Mouse (Mus musculus): ENCODE measurements around the gene Hfe2. TPM values are rescaled to one million over a fixed set of nuclear protein-coding genes. Genes with fewer than 3 reads are reported as not detected.
"Not testable (repeated sequence)": the region's sequence is repeated elsewhere in the genome, so short reads cannot be mapped to it uniquely, and the experiment has no call there.

The Hfe2 gene
- polyA plus RNA-seq, 1 experiment from 2014 or later = 1.8 TPM

DNA sequence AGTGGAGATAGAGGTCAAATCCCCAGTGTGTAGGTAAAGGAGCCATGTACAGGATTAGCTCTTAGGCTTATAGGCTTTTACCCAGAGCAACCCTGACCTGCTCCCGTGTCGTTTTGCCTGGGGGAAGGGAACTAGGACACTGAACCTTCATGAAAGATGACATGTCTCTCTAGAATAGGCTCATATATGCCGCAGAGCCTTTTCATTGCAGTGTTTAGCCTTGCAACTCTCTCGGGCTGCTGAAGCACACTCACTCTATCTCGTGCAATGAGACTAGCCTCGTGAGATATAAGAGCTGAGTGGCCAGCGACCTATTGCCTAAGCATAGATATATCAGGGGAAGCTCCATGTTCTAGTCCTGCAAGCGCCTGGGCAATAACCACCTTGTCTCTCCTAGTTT is 35.3 kb upstream of the Hfe2 start:
- ATAC-seq (ENCODE audit: insufficient number of reproducible peaks, low FRiP score, low TSS enrichment, low read depth); H3K9ac ChIP-seq (ENCODE audit: low read length); DNase-seq (ENCODE audit: low spot score); H3K9me3 ChIP-seq (ENCODE audit: control insufficient read depth, low read length); H3K4me1 ChIP-seq (ENCODE audit: control insufficient read depth, insufficient read depth, low read length); H3K4me2 ChIP-seq (ENCODE audit: low read depth, severe bottlenecking); H3K27ac ChIP-seq (replicated peaks; ENCODE audit: low read depth, low read length); H3K27me3 ChIP-seq (ENCODE audit: control insufficient read depth, insufficient read depth, low read length); H3K4me3 ChIP-seq (ENCODE audit: low read depth, low read length); H3K36me3 ChIP-seq (ENCODE audit: control insufficient read depth, insufficient read depth, low read length): not testable (repeated sequence)
- 74% methylated on average over 5 of the region's 8 CpGs for WGBS

GRCm38 (mm10) chr3:96494456-96494855 is 30.5 kb upstream of the Hfe2 start:
- not testable (repeated sequence) for H3K36me3 ChIP-seq (ENCODE audit: control insufficient read depth, insufficient read depth, low read length); H3K4me1 ChIP-seq (ENCODE audit: control insufficient read depth, insufficient read depth, low read length); H3K9ac ChIP-seq (ENCODE audit: low read length); ATAC-seq (ENCODE audit: insufficient number of reproducible peaks, low FRiP score, low TSS enrichment, low read depth); H3K4me3 ChIP-seq (ENCODE audit: low read depth, low read length); H3K4me2 ChIP-seq (ENCODE audit: low read depth, severe bottlenecking); H3K9me3 ChIP-seq (ENCODE audit: control insufficient read depth, low read length); H3K27me3 ChIP-seq (ENCODE audit: control insufficient read depth, insufficient read depth, low read length); DNase-seq (ENCODE audit: low spot score); H3K27ac ChIP-seq (replicated peaks; ENCODE audit: low read depth, low read length)
- 98% methylated on average over 5 of the region's 11 CpGs for WGBS

GRCm38 (mm10) chr3:96494912-96495311 is 30.1 kb upstream of the Hfe2 start:
- DNase-seq (ENCODE audit: low spot score) (no peak), ATAC-seq (ENCODE audit: insufficient number of reproducible peaks, low FRiP score, low TSS enrichment, low read depth) (no peak)
- no peak overlapping the region for H3K4me3 ChIP-seq (ENCODE audit: low read depth, low read length)
- 97% methylated on average over 3 of the region's 3 CpGs for WGBS
- H3K36me3 ChIP-seq (ENCODE audit: control insufficient read depth, insufficient read depth, low read length) = no peaks in the 10 kb centered on the region
- no peaks in the 10 kb centered on the region for H3K27me3 ChIP-seq (ENCODE audit: control insufficient read depth, insufficient read depth, low read length)
- H3K9me3 ChIP-seq (ENCODE audit: control insufficient read depth, low read length) = no peaks in the 10 kb centered on the region
- no peak overlapping the region for H3K9ac ChIP-seq (ENCODE audit: low read length)
- no peak overlapping the region for H3K4me2 ChIP-seq (ENCODE audit: low read depth, severe bottlenecking)
- H3K4me1 ChIP-seq (ENCODE audit: control insufficient read depth, insufficient read depth, low read length) = no peaks in the 10 kb centered on the region
- no peak overlapping the region for H3K27ac ChIP-seq (replicated peaks; ENCODE audit: low read depth, low read length)

GRCm38 (mm10) chr3:96495490-96496210 is 29.3 kb upstream of the Hfe2 start:
- Histone ChIP-seq H3K9ac (ENCODE audit: low read length) (no peak overlapping the region), H3K9me3 (ENCODE audit: control insufficient read depth, low read length) (no peaks in the 10 kb centered on the region), H3K4me3 (ENCODE audit: low read depth, low read length) (no peak overlapping the region), H3K4me1 (ENCODE audit: control insufficient read depth, insufficient read depth, low read length) (no peaks in the 10 kb centered on the region), H3K36me3 (ENCODE audit: control insufficient read depth, insufficient read depth, low read length) (no peaks in the 10 kb centered on the region), H3K27me3 (ENCODE audit: control insufficient read depth, insufficient read depth, low read length) (no peaks in the 10 kb centered on the region), H3K4me2 (ENCODE audit: low read depth, severe bottlenecking) (no peak overlapping the region), H3K27ac (replicated peaks; ENCODE audit: low read depth, low read length) (no peak overlapping the region)
- ATAC-seq (ENCODE audit: insufficient number of reproducible peaks, low FRiP score, low TSS enrichment, low read depth) (no peak), DNase-seq (ENCODE audit: low spot score) (no peak)
- 92% methylated on average over 1 of the region's 1 CpGs for whole genome bisulfite sequencing

GRCm38 (mm10) chr3:96496216-96496615 is 28.8 kb upstream of the Hfe2 start:
- Histone ChIP-seq H3K36me3 (ENCODE audit: control insufficient read depth, insufficient read depth, low read length) (no peaks in the 10 kb centered on the region), H3K9me3 (ENCODE audit: control insufficient read depth, low read length) (no peaks in the 10 kb centered on the region), H3K27ac (replicated peaks; ENCODE audit: low read depth, low read length) (no peak overlapping the region), H3K4me3 (ENCODE audit: low read depth, low read length) (no peak overlapping the region), H3K4me1 (ENCODE audit: control insufficient read depth, insufficient read depth, low read length) (no peaks in the 10 kb centered on the region), H3K9ac (ENCODE audit: low read length) (no peak overlapping the region), H3K27me3 (ENCODE audit: control insufficient read depth, insufficient read depth, low read length) (no peaks in the 10 kb centered on the region), H3K4me2 (ENCODE audit: low read depth, severe bottlenecking) (no peak overlapping the region)
- ATAC-seq (ENCODE audit: insufficient number of reproducible peaks, low FRiP score, low TSS enrichment, low read depth) (no peak), DNase-seq (ENCODE audit: low spot score) (no peak)
- 64% methylated on average over 7 of the region's 7 CpGs for WGBS

DNA sequence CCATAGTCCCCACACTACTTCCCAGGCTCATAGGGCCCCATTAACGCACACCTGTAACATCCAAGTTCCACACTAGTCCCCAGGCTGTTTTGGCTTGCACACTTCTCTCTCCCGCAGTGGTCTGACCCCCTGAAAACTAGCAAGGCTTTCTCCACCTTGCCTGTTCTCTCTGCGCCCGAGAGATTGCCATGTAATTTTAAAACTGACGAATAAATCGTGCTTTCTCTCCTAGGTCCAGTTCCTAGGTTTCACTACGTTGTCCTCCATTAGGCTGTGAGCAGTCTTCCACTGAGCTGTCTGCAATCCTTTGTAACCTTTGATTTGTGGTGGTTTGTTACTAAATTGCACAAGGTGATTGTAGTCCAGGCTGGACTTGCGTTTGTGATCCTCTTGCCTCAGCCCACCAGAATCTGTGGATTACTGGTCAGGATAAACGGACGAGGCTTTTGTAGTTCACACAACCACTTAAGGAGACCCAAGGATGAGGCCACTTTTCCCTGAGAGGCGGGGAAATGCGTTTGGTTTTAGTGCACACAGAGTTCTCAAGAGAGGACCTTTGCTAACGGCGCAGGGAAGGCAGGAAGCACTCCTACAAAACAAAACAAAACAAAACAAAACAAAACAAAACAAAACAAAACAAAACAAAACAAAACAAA is 28.2 kb upstream of the Hfe2 start:
- not testable (repeated sequence) for H3K9ac ChIP-seq (ENCODE audit: low read length); H3K36me3 ChIP-seq (ENCODE audit: control insufficient read depth, insufficient read depth, low read length)

DNA sequence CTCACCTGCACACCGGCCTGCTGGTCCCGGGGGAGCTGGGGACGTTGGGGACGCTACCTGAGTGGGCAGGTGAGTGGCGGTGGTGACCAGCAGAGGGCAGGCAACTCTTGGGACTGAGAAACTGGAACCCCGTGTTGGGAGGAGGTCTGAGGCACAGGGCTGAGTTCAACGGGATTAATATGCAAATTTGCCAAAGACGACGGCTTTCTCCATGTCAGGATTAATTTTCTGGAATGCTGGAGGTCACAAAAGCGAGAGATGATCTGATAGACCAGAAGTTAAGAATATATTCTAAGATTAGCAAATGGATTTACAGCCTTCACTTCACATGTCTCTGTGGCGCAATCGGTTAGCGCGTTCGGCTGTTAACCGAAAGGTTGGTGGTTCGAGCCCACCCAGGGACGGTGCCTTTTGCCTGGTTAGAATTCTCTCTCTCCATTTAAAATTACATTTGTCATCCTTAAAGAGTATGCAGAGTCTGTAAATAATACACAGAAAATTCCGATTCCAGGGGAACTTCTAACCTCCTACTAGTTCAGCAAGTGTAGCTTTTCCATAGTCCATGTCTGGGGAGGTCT is 27.4 kb upstream of the Hfe2 start:
- peak; percentile 88 for DNase-seq (ENCODE audit: low spot score)
- ATAC-seq (ENCODE audit: insufficient number of reproducible peaks, low FRiP score, low TSS enrichment, low read depth) = peak; percentile 35; the same call in 1 of the 2 replicates
- H3K4me3 ChIP-seq (ENCODE audit: low read depth, low read length) = peak overlapping the region; percentile 39
- no peaks in the 10 kb centered on the region for H3K36me3 ChIP-seq (ENCODE audit: control insufficient read depth, insufficient read depth, low read length)
- no peaks in the 10 kb centered on the region for H3K9me3 ChIP-seq (ENCODE audit: control insufficient read depth, low read length)
- WGBS = under 1% methylated on average over 19 of the region's 19 CpGs
- peak overlapping the region; percentile 66 for H3K4me2 ChIP-seq (ENCODE audit: low read depth, severe bottlenecking)
- no peak overlapping the region for H3K27ac ChIP-seq (replicated peaks; ENCODE audit: low read depth, low read length)
- no peaks in the 10 kb centered on the region for H3K27me3 ChIP-seq (ENCODE audit: control insufficient read depth, insufficient read depth, low read length)
- peak overlapping the region; percentile 5; the same call in 1 of the 2 replicates for H3K9ac ChIP-seq (ENCODE audit: low read length)
- H3K4me1 ChIP-seq (ENCODE audit: control insufficient read depth, insufficient read depth, low read length) = no peaks in the 10 kb centered on the region

More for the DNA sequence above, 28.2 kb upstream of the Hfe2 start:
- Histone ChIP-seq H3K4me3 (ENCODE audit: low read depth, low read length) (peak overlapping the region; percentile 39), H3K4me2 (ENCODE audit: low read depth, severe bottlenecking) (peak overlapping the region; percentile 66)
- 15% methylated on average over 14 of the region's 14 CpGs for WGBS
- DNase-seq (ENCODE audit: low spot score); H3K4me1 ChIP-seq (ENCODE audit: control insufficient read depth, insufficient read depth, low read length); H3K27ac ChIP-seq (replicated peaks; ENCODE audit: low read depth, low read length); H3K27me3 ChIP-seq (ENCODE audit: control insufficient read depth, insufficient read depth, low read length); H3K9me3 ChIP-seq (ENCODE audit: control insufficient read depth, low read length); ATAC-seq (ENCODE audit: insufficient number of reproducible peaks, low FRiP score, low TSS enrichment, low read depth): not testable (repeated sequence)

GRCm38 (mm10) chr3:96498476-96499245 is 26.3 kb upstream of the Hfe2 start:
- 87% methylated on average over 4 of the region's 4 CpGs for WGBS
- Histone ChIP-seq H3K4me2 (ENCODE audit: low read depth, severe bottlenecking) (no peak overlapping the region), H3K9ac (ENCODE audit: low read length) (no peak overlapping the region), H3K4me1 (ENCODE audit: control insufficient read depth, insufficient read depth, low read length) (no peaks in the 10 kb centered on the region), H3K36me3 (ENCODE audit: control insufficient read depth, insufficient read depth, low read length) (no peaks in the 10 kb centered on the region), H3K27me3 (ENCODE audit: control insufficient read depth, insufficient read depth, low read length) (no peaks in the 10 kb centered on the region), H3K27ac (replicated peaks; ENCODE audit: low read depth, low read length) (no peak overlapping the region), H3K9me3 (ENCODE audit: control insufficient read depth, low read length) (no peaks in the 10 kb centered on the region), H3K4me3 (ENCODE audit: low read depth, low read length) (no peak overlapping the region)
- DNase-seq (ENCODE audit: low spot score) (no peak), ATAC-seq (ENCODE audit: insufficient number of reproducible peaks, low FRiP score, low TSS enrichment, low read depth) (no peak)
